Mouse (Mus musculus) ES-E14 (cell line): Measurements from ENCODE around the gene Rasgrp1.

Experiments used
- MAFK ChIP-seq: IDR thresholded peaks from 2 replicates; pipeline ENCODE4 v1.6.1; 2014; ENCODE audit warnings: mild to moderate bottlenecking, low read depth, low read length, inconsistent platforms; ENCODE audit not compliant: insufficient read depth
- ZNF384 ChIP-seq: IDR thresholded peaks from 2 replicates; pipeline ENCODE4 v1.6.1; 2012; ENCODE audit warnings: low read depth, low read length, inconsistent platforms

GRCm38 (mm10) chr2:117299596-117300448 is 43.0 kb downstream of the Rasgrp1 start:
- TF ChIP-seq ZNF384: no peak
- TF ChIP-seq MAFK: no peak
